Mouse (Mus musculus) lung, postnatal 0 days (tissue): ENCODE measurements at regions not wholly inside any gene's neighbourhood (a gene's known extent, or its start where the extent isn't known, plus 50 kb on each side); places are given as distances from the start of the nearest gene placed in this dataset.

Source experiments
- CTCF ChIP-seq: IDR thresholded peaks from 2 replicates; pipeline ENCODE4 v1.5.1; 2016; ENCODE audit warnings: antibody characterized with exemption, mild to moderate bottlenecking
- EP300 ChIP-seq: IDR thresholded peaks from 2 replicates; pipeline ENCODE4 v1.6.1; 2016; ENCODE audit warnings: antibody characterized with exemption, mild to moderate bottlenecking, control low read depth

GRCm38 (mm10) chr10:98084881-98085280, 358.3 kb upstream of the C030005K15Rik start:
- TF ChIP-seq CTCF (no peak), EP300 (no peak)
